Mouse (Mus musculus): ENCODE results near the gene Gtf3c5.

- no peak for TF ChIP-seq CTCF (IDR thresholded peaks at IDR 0.05; ENCODE audit: low read depth)
- no peak for TF ChIP-seq EP300 (IDR thresholded peaks at IDR 0.05; ENCODE audit: low read depth)
Measured at GRCm38 (mm10) chr2:28552301-28552700, 31.2 kb downstream of the Gtf3c5 start.

Data from heart, postnatal 0 days (tissue).